Mouse (Mus musculus): Measurements from ENCODE around the gene Cped1. TPM values are rescaled to one million over a fixed set of nuclear protein-coding genes. Genes with fewer than 3 reads are reported as not detected.
A peak's percentile ranks its signal among the peaks of the same experiment; 100 is the strongest.

Cped1 gene
- polyA plus RNA-seq, 1 experiment from 2014 or later = 0.60 TPM

DNA sequence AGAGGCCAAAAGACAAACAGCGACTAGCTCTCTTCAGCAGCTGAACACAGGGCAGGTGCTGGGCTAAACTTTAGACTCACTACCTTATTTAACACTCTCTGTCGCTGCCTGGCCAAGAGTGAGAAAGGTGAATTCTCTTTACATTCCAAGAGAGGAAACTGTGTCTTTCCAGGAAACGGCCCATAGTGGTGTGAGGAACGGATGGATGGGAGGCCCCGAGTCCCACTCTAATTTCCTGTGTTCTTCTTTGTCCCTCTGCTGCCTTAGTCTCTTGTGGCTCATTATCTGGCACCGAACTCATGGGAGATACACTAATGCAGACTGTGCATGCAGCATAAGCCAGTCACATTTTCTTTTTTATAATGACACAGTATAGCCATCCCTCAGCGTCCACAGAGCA is 31.9 kb downstream of the Cped1 start:
- Histone ChIP-seq H3K4me2 (ENCODE audit: low read depth, low read length) (no peak overlapping the region), H3K36me3 (ENCODE audit: control insufficient read depth, insufficient read depth, low read length) (no peaks in the 10 kb centered on the region), H3K4me1 (ENCODE audit: control insufficient read depth, insufficient read depth, low read length) (no peaks in the 10 kb centered on the region), H3K27me3 (ENCODE audit: control insufficient read depth, insufficient read depth, low read length) (no peaks in the 10 kb centered on the region), H3K9ac (replicated peaks; ENCODE audit: low read depth, low read length) (no peak overlapping the region), H3K4me3 (ENCODE audit: low read depth, low read length) (no peak overlapping the region), H3K9me3 (ENCODE audit: control insufficient read depth, low read length) (no peaks in the 10 kb centered on the region), H3K27ac (ENCODE audit: low read depth, low read length) (no peak overlapping the region)
- no peak for ATAC-seq (ENCODE audit: low read depth)
- 73% methylated on average over 7 of the region's 7 CpGs for WGBS

DNA sequence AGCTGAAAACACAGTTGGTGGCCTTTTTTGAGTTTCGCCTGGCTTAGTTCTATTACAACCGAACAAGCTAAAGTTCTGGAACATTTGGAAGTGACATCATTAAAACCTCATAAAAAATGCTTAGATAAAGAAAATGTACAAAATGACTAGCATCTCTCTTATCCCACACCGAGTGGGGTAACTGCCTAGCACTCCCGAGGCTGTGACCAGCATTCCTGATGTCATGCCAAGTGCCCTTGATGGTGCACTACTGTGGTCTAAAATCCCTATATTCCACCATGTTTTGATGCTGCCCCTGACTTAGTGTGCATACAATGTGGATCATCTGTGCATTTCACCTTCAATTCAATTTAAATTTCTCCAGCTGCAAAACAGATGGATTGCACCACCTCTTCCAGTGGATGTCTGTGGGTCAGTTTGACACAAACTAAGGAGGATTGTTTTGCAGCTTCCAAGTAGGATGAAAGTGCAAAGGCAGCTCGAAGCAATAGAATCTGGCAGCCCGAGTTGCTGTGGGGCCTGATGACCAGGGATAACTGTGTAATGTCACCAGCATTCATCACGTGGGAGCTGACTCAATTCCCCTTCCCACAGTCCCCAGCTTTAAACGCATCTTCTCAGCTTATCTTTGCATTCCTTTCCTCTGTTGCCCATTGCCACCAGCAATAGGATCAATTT is 33.2 kb downstream of the Cped1 start:
- no peaks in the 10 kb centered on the region for H3K9me3 ChIP-seq (ENCODE audit: control insufficient read depth, low read length)
- no peak for ATAC-seq (ENCODE audit: low read depth)
- H3K9ac ChIP-seq (replicated peaks; ENCODE audit: low read depth, low read length) = no peak overlapping the region
- no peak overlapping the region for H3K4me3 ChIP-seq (ENCODE audit: low read depth, low read length)
- H3K4me2 ChIP-seq (ENCODE audit: low read depth, low read length) = no peak overlapping the region
- 76% methylated on average over 8 of the region's 8 CpGs for WGBS
- H3K27ac ChIP-seq (ENCODE audit: low read depth, low read length) = no peak overlapping the region
- H3K36me3 ChIP-seq (ENCODE audit: control insufficient read depth, insufficient read depth, low read length) = no peaks in the 10 kb centered on the region
- no peaks in the 10 kb centered on the region for H3K4me1 ChIP-seq (ENCODE audit: control insufficient read depth, insufficient read depth, low read length)
- no peaks in the 10 kb centered on the region for H3K27me3 ChIP-seq (ENCODE audit: control insufficient read depth, insufficient read depth, low read length)

DNA sequence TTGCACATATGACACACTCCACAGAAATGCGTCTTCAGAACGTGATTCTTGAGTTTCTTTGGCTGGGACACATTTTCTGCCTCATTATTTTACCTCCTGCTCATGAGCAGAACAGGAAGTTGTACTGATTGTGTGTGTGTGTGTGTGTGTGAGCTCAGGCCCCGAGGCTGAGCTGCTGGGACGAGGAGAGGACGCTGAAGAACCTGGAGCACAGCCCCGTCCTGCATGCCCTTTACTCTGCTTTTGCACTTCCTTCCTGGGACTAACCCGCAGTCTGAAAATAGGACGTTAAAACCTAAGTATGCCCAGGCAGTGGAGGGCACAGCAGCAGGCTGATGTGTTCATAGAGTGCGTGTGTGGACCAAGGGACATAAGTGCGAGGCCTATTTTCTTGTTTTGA is 33.9 kb downstream of the Cped1 start:
- Histone ChIP-seq H3K4me3 (ENCODE audit: low read depth, low read length) (no peak overlapping the region), H3K4me1 (ENCODE audit: control insufficient read depth, insufficient read depth, low read length) (no peaks in the 10 kb centered on the region), H3K9me3 (ENCODE audit: control insufficient read depth, low read length) (no peaks in the 10 kb centered on the region), H3K27me3 (ENCODE audit: control insufficient read depth, insufficient read depth, low read length) (no peaks in the 10 kb centered on the region), H3K4me2 (ENCODE audit: low read depth, low read length) (no peak overlapping the region), H3K36me3 (ENCODE audit: control insufficient read depth, insufficient read depth, low read length) (no peaks in the 10 kb centered on the region), H3K9ac (replicated peaks; ENCODE audit: low read depth, low read length) (no peak overlapping the region), H3K27ac (ENCODE audit: low read depth, low read length) (no peak overlapping the region)
- WGBS = 61% methylated on average over 10 of the region's 10 CpGs
- ATAC-seq (ENCODE audit: low read depth) = no peak

DNA sequence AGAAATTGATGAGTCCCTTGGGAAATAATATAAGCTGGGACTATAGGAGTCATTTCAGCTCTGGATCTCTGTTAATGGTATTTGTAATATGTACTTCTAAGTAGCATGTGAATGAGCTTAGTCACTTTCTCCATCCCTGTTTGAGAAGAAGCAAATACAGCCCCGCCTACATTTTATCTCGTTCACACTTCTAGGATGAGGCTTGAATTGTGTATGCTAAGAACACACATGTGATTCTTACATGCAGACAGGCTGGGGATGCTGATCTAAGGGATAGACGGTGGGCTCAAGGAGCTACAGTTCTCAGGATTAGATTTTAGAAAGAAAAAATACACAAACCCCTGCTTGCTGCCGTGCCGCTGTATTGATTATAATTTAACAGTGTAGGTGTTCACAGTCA is 35.0 kb downstream of the Cped1 start:
- WGBS = 78% methylated on average over 5 of the region's 5 CpGs
- no peak overlapping the region for H3K4me2 ChIP-seq (ENCODE audit: low read depth, low read length)
- no peak overlapping the region for H3K27ac ChIP-seq (ENCODE audit: low read depth, low read length)
- H3K9ac ChIP-seq (replicated peaks; ENCODE audit: low read depth, low read length) = no peak overlapping the region
- no peaks in the 10 kb centered on the region for H3K9me3 ChIP-seq (ENCODE audit: control insufficient read depth, low read length)
- H3K4me3 ChIP-seq (ENCODE audit: low read depth, low read length) = no peak overlapping the region
- no peaks in the 10 kb centered on the region for H3K27me3 ChIP-seq (ENCODE audit: control insufficient read depth, insufficient read depth, low read length)
- no peaks in the 10 kb centered on the region for H3K4me1 ChIP-seq (ENCODE audit: control insufficient read depth, insufficient read depth, low read length)
- H3K36me3 ChIP-seq (ENCODE audit: control insufficient read depth, insufficient read depth, low read length) = no peaks in the 10 kb centered on the region
- no peak for ATAC-seq (ENCODE audit: low read depth)

DNA sequence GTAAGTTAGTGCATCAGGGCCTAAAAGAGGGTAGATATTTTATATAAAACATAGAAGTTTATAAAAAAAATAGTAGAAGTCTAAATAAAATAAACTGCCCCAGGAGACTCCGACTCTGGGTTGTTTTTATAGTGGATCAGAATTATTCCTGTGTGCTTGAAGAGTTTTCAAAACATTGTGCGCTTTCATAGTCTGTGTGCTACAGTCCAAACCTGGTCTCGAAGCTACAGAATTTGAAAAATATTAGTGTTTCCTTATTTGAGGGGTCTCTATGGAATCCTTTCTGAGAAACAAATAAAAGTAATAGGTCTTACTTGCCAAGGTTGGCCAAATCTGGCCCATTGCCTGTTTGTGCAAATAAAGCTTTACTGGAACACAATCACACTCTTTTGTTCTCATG is 35.6 kb downstream of the Cped1 start:
- H3K36me3 ChIP-seq (ENCODE audit: control insufficient read depth, insufficient read depth, low read length) = no peaks in the 10 kb centered on the region
- no peak overlapping the region for H3K4me2 ChIP-seq (ENCODE audit: low read depth, low read length)
- no peak overlapping the region for H3K4me3 ChIP-seq (ENCODE audit: low read depth, low read length)
- no peak overlapping the region for H3K9ac ChIP-seq (replicated peaks; ENCODE audit: low read depth, low read length)
- no peaks in the 10 kb centered on the region for H3K9me3 ChIP-seq (ENCODE audit: control insufficient read depth, low read length)
- no peak for ATAC-seq (ENCODE audit: low read depth)
- no peaks in the 10 kb centered on the region for H3K4me1 ChIP-seq (ENCODE audit: control insufficient read depth, insufficient read depth, low read length)
- H3K27ac ChIP-seq (ENCODE audit: low read depth, low read length) = no peak overlapping the region
- no peaks in the 10 kb centered on the region for H3K27me3 ChIP-seq (ENCODE audit: control insufficient read depth, insufficient read depth, low read length)
- 86% methylated on average over 3 of the region's 3 CpGs for WGBS

DNA sequence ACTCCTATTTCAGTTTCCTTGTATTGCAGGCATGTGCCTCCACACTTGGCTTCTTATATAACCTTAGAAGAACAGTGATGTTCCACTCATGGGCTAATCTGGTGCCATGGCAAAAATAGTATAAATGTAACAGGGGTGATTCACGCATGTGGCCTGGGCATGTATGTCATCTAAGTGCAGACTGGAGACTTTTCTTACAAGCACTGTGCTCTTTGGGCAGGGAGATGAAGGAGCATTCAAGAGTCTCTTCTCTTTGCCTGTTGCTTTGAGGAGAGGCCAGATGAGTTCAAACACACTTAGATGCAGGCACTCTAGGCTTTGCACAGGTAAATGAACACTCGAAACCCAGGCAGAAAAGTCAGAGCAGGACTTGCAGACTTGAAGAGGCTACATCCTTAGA is 38.5 kb downstream of the Cped1 start:
- no peak overlapping the region for H3K9ac ChIP-seq (replicated peaks; ENCODE audit: low read depth, low read length)
- no peak for ATAC-seq (ENCODE audit: low read depth)

DNA sequence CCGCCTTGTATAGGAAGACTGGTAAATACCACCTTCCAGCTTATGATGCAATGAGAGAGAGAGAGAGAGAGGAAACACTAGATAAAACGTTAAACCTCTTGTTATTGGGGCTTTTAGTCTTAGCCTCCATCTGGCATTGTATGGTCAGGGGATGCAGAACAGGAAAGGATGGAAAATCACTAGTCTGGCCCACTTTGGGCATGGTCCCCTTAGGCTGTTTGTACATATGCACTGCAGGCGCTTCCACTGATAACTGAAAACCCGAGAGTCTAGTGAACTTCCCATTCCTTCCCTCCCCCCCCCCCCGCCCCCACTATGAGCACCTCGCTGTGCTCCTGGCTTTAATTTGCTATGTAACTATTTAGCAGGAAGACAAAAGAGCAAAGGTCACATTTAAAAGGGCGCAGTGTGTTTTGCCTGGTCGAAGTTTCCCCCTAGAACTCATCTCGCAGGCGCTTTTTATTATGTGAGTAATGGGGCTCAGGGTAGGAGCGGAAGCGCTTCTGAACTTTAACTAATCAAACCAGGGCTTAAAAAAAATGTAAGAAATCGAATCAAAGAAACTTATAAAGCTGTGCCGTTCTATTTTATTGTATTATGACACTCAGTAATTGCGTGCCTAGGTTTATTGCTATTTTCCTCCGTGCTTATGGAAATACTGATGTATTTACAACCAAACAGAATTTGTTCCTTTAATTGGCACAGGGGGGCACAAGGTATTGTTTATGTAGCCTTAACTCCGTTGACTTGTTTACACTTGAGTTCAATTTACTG is 40.1 kb downstream of the Cped1 start:
- ATAC-seq (ENCODE audit: low read depth) = peak; percentile 52; the same call in 1 of the 2 replicates
- WGBS = 7% methylated on average over 17 of the region's 17 CpGs
- no peaks in the 10 kb centered on the region for H3K36me3 ChIP-seq (ENCODE audit: control insufficient read depth, insufficient read depth, low read length)
- no peaks in the 10 kb centered on the region for H3K9me3 ChIP-seq (ENCODE audit: control insufficient read depth, low read length)
- no peak overlapping the region for H3K9ac ChIP-seq (replicated peaks; ENCODE audit: low read depth, low read length)
- no peak overlapping the region for H3K27ac ChIP-seq (ENCODE audit: low read depth, low read length)
- no peak overlapping the region for H3K4me3 ChIP-seq (ENCODE audit: low read depth, low read length)
- H3K4me2 ChIP-seq (ENCODE audit: low read depth, low read length) = peak overlapping the region; percentile 46
- H3K4me1 ChIP-seq (ENCODE audit: control insufficient read depth, insufficient read depth, low read length) = no peaks in the 10 kb centered on the region
- H3K27me3 ChIP-seq (ENCODE audit: control insufficient read depth, insufficient read depth, low read length) = no peaks in the 10 kb centered on the region

More for the DNA sequence above, 38.5 kb downstream of the Cped1 start:
- no peak overlapping the region for H3K27ac ChIP-seq (ENCODE audit: low read depth, low read length)
- H3K9me3 ChIP-seq (ENCODE audit: control insufficient read depth, low read length) = no peaks in the 10 kb centered on the region
- no peaks in the 10 kb centered on the region for H3K27me3 ChIP-seq (ENCODE audit: control insufficient read depth, insufficient read depth, low read length)
- no peak overlapping the region for H3K4me3 ChIP-seq (ENCODE audit: low read depth, low read length)
- H3K4me1 ChIP-seq (ENCODE audit: control insufficient read depth, insufficient read depth, low read length) = no peaks in the 10 kb centered on the region
- H3K36me3 ChIP-seq (ENCODE audit: control insufficient read depth, insufficient read depth, low read length) = no peaks in the 10 kb centered on the region
- 92% methylated on average over 2 of the region's 2 CpGs for WGBS
- H3K4me2 ChIP-seq (ENCODE audit: low read depth, low read length) = no peak overlapping the region

DNA sequence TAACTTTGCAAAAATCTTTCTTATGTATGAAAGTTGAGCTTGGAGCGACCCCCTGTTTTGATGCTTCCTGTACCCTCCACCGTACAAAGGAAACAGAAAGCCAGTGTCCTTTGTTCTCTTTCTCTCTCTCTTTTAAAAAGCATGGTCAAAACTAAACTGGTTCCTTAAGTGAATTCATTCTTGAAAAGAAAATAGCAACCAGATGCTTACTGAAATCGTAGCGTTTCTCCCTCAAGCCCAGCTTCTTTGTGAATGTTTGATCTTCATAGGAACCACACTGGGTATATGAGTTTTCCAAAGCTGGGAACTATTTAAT is 40.6 kb downstream of the Cped1 start:
- Histone ChIP-seq H3K9me3 (ENCODE audit: control insufficient read depth, low read length) (no peaks in the 10 kb centered on the region), H3K27ac (ENCODE audit: low read depth, low read length) (no peak overlapping the region), H3K27me3 (ENCODE audit: control insufficient read depth, insufficient read depth, low read length) (no peaks in the 10 kb centered on the region), H3K4me2 (ENCODE audit: low read depth, low read length) (peak overlapping the region; percentile 46), H3K4me3 (ENCODE audit: low read depth, low read length) (no peak overlapping the region), H3K9ac (replicated peaks; ENCODE audit: low read depth, low read length) (no peak overlapping the region), H3K4me1 (ENCODE audit: control insufficient read depth, insufficient read depth, low read length) (no peaks in the 10 kb centered on the region), H3K36me3 (ENCODE audit: control insufficient read depth, insufficient read depth, low read length) (no peaks in the 10 kb centered on the region)
- 0 out of 2 replicates have a peak, but pooled peaks have one; percentile 11 for ATAC-seq (ENCODE audit: low read depth)
- 12% methylated on average over 4 of the region's 4 CpGs for WGBS

DNA sequence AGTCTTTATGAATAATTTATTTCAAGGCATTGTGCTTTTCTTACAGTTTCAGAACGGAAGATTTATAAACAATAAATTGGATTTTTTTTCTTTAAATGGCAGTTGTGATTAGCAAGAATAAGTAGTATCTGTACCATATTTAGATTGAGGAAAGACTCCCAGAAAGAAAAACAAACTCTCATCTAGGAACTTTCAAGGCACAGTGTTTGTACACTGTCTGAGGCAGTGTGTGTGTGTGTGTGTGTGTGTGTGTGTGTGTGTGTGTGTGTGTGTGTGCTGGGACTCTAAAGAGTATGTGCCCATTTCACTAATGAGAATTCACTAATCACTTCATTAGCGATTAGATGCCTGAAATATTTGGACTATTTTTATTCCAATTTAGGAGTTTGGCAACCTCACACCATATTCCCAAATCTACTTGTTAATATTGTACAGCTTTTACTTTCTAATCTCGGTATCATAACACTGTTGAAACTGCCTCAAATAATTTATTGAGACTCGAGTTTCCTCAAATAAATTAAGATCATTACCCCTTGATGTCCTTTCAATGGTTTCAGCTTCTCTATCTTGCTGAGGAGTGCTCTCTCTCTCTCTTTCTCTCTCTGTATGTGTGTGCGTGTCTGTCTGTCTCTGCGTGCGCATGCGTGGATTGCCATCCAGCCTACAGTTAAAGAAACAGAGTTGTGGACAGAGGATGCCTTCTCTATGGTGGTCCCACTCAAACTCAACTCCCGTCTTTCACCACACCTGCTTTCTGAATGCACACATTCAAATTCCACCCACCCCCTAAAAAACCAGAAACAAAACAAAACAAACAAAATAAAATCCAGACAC is 41.3 kb downstream of the Cped1 start:
- no peak overlapping the region for H3K9ac ChIP-seq (replicated peaks; ENCODE audit: low read depth, low read length)
- no peaks in the 10 kb centered on the region for H3K4me1 ChIP-seq (ENCODE audit: control insufficient read depth, insufficient read depth, low read length)
- 72% methylated on average over 9 of the region's 9 CpGs for WGBS
- H3K4me2 ChIP-seq (ENCODE audit: low read depth, low read length) = no peak overlapping the region
- H3K27ac ChIP-seq (ENCODE audit: low read depth, low read length) = no peak overlapping the region
- no peaks in the 10 kb centered on the region for H3K27me3 ChIP-seq (ENCODE audit: control insufficient read depth, insufficient read depth, low read length)
- H3K9me3 ChIP-seq (ENCODE audit: control insufficient read depth, low read length) = no peaks in the 10 kb centered on the region
- no peaks in the 10 kb centered on the region for H3K36me3 ChIP-seq (ENCODE audit: control insufficient read depth, insufficient read depth, low read length)
- no peak overlapping the region for H3K4me3 ChIP-seq (ENCODE audit: low read depth, low read length)
- ATAC-seq (ENCODE audit: low read depth) = no peak

All from neural tube, embryonic 14.5 days (tissue).